Mouse (Mus musculus) embryonic facial prominence, embryonic 13.5 days (tissue): ENCODE measurements around the gene C1qtnf2. TPM values are rescaled to one million over a fixed set of nuclear protein-coding genes. Genes with fewer than 3 reads are reported as not detected.

ENCODE experiments used
- ATAC-seq: fragments of 200-750 bp; cut with Nextera tagmentation; 2 replicates; pipeline ENCODE4 v1.8.0; 2017; ENCODE audit warnings: low read depth; ENCODE audit not compliant: insufficient number of reproducible peaks, insufficient read depth, low FRiP score, low TSS enrichment
- H3K27ac ChIP-seq: fragments of 300-500 bp; sonication (generic); 2 replicates; pipeline ENCODE4 v1.5.1; 2015; ENCODE audit warnings: moderate library complexity, mild to moderate bottlenecking, inconsistent platforms
- H3K27me3 ChIP-seq: fragments of 300-500 bp; sonication (generic); 2 replicates; pipeline ENCODE4 v1.6.1; 2015; ENCODE audit warnings: mild to moderate bottlenecking, inconsistent platforms
- H3K36me3 ChIP-seq: fragments of 300-500 bp; sonication (generic); 2 replicates; pipeline ENCODE4 v1.6.1; 2015; ENCODE audit warnings: mild to moderate bottlenecking, inconsistent platforms
- H3K4me1 ChIP-seq: fragments of 300-500 bp; sonication (generic); 2 replicates; pipeline ENCODE4 v1.6.1; 2015; ENCODE audit warnings: inconsistent platforms
- H3K4me2 ChIP-seq: fragments of 300-500 bp; sonication (generic); 2 replicates; pipeline ENCODE4 v1.6.1; 2015; ENCODE audit warnings: moderate library complexity, mild to moderate bottlenecking, inconsistent platforms
- H3K4me3 ChIP-seq: fragments of 300-500 bp; sonication (generic); 2 replicates; pipeline ENCODE4 v1.5.1; 2015; ENCODE audit warnings: mild to moderate bottlenecking, inconsistent platforms
- H3K9ac ChIP-seq: fragments of 300-500 bp; sonication (generic); 2 replicates; pipeline ENCODE4 v1.6.1; 2015; ENCODE audit warnings: mild to moderate bottlenecking, inconsistent platforms
- H3K9me3 ChIP-seq: fragments of 300-500 bp; sonication (generic); 2 replicates; pipeline ENCODE4 v1.6.1; 2016; ENCODE audit warnings: inconsistent platforms
- WGBS: fragments of 180-500 bp; shearing (Covaris S2); methylation state at CpG from one replicate; pipeline ENCODE4 v1.1.7; 2015; ENCODE audit warnings: mixed read lengths; 5-methylcytosine and 5-hydroxymethylcytosine counted together
- polyA plus RNA-seq: library from polyadenylated mRNA; unstranded; fragments of >200 nt; fragmentation: Nextera tagmentation; extraction: Ambion mirVana; gene quantifications from 2 replicates; pipeline ENCODE4 v1.2.1, GENCODE M21; 2015

Gene C1qtnf2
- polyA plus RNA-seq, 1 experiment from 2014 or later = 17.0 TPM

- Histone ChIP-seq H3K9me3 (no peaks in the 10 kb centered on the region), H3K27me3 (no peaks in the 10 kb centered on the region), H3K4me3 (no peak overlapping the region), H3K4me2 (no peak overlapping the region), H3K9ac (no peak overlapping the region), H3K4me1 (peaks cover 48% of the 10 kb centered on the region), H3K36me3 (no peaks in the 10 kb centered on the region), H3K27ac (no peak overlapping the region)
- WGBS = 56% methylated on average over 11 of the region's 11 CpGs
- ATAC-seq = no peak
Observed at GRCm38 (mm10) chr11:43484652-43485051, 10.6 kb downstream of the C1qtnf2 start.

GRCm38 (mm10) chr11:43485855-43486254 lies 11.8 kb downstream of the C1qtnf2 start:
- H3K9me3 ChIP-seq = no peaks in the 10 kb centered on the region
- no peak overlapping the region for H3K27ac ChIP-seq
- H3K36me3 ChIP-seq = no peaks in the 10 kb centered on the region
- no peak overlapping the region for H3K4me2 ChIP-seq
- H3K4me3 ChIP-seq = no peak overlapping the region
- H3K4me1 ChIP-seq = peaks cover 37% of the 10 kb centered on the region
- no peak overlapping the region for H3K9ac ChIP-seq
- no peaks in the 10 kb centered on the region for H3K27me3 ChIP-seq
- no peak for ATAC-seq
- 90% methylated on average over 9 of the region's 9 CpGs for WGBS

DNA sequence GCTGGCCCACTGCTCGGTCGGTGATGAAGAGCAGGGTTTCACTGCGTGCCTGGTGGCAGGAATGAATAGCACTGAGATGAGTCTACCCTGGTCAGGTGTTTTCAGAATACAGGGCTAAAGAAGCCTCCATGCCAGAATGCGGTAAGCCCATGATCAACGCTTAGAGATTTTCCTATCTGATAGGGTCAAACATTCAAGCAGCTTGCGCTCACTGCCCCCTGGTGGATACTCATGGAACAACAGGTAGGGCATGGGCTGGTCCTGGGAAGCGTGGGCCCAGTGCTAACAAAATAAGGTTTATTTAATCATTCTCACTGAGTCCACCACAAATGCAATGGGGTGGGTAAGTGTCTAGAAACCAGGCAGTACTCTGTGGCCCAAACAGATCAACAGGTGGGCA lies 18.6 kb downstream of the C1qtnf2 start:
- ATAC-seq = no peak
- Histone ChIP-seq H3K36me3 (no peaks in the 10 kb centered on the region), H3K9me3 (no peaks in the 10 kb centered on the region), H3K4me3 (no peak overlapping the region), H3K4me2 (no peak overlapping the region), H3K27ac (no peak overlapping the region), H3K27me3 (no peaks in the 10 kb centered on the region), H3K4me1 (no peaks in the 10 kb centered on the region), H3K9ac (no peak overlapping the region)
- 29% methylated on average over 7 of the region's 7 CpGs for WGBS

DNA sequence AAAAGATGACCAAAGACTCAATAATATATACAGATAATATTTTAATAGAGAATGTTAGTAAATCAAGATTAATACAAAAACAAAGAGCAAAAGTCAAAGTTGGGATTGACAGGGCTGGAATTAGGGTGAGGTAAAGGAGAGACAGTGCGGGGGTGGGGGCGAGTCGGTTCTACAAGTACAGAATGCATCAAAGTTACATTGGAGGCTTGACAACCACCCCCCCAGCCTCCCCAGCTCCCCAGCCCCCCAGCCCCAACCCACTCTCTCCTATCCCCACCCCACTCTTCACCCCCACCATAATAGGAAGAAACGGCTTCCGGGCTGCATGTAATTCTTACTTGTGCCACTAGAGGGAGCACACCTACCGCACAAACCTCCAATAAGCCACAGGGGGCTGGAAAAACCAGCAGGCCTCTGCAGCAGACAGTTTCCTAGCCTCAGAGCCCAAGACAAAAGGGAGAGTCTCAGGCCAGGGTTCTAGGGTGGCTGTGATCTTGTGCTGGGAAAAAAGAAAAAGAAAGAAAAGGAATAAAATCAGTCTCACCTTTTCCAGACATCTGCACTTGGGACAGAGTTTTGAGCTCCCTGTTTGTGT lies 19.8 kb downstream of the C1qtnf2 start:
- no peaks in the 10 kb centered on the region for H3K36me3 ChIP-seq
- no peaks in the 10 kb centered on the region for H3K27me3 ChIP-seq
- no peak overlapping the region for H3K9ac ChIP-seq
- 23% methylated on average over 6 of the region's 6 CpGs for WGBS
- no peaks in the 10 kb centered on the region for H3K4me1 ChIP-seq
- no peak overlapping the region for H3K4me3 ChIP-seq
- peak overlapping the region; percentile 28; the same call in 1 of the 2 replicates for H3K4me2 ChIP-seq
- H3K9me3 ChIP-seq = peaks cover 4% of the 10 kb centered on the region; the same call in 1 of the 2 replicates
- no peak for ATAC-seq
- H3K27ac ChIP-seq = no peak overlapping the region

DNA sequence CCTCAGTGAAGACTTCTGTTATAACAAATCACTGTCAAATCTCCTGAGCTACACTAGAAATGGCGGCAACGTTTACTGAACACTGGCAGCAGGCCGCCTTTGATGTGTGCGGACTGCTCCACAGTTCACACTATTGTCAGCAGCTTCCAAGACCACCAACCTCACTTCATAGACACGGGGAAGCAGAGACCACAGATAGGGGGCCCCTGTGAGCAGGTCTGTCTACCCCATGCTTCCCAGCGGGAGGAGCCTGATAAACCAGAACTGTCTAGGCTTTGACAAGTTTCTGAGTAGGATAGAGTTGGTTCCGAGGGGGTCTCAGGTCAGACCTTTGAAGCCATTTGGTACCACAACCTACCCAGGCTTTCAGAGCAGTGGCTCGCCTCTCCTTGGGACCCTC lies 21.0 kb downstream of the C1qtnf2 start:
- Histone ChIP-seq H3K36me3 (no peaks in the 10 kb centered on the region), H3K27ac (no peak overlapping the region), H3K4me3 (no peak overlapping the region), H3K4me1 (no peaks in the 10 kb centered on the region), H3K4me2 (no peak overlapping the region), H3K27me3 (no peaks in the 10 kb centered on the region), H3K9me3 (peaks cover 4% of the 10 kb centered on the region; the same call in 1 of the 2 replicates), H3K9ac (no peak overlapping the region)
- ATAC-seq = no peak
- WGBS = 60% methylated on average over 8 of the region's 8 CpGs

- peaks cover 4% of the 10 kb centered on the region; the same call in 1 of the 2 replicates for H3K9me3 ChIP-seq
- ATAC-seq = no peak
- H3K4me3 ChIP-seq = no peak overlapping the region
- no peak overlapping the region for H3K4me2 ChIP-seq
- no peak overlapping the region for H3K27ac ChIP-seq
- no peaks in the 10 kb centered on the region for H3K36me3 ChIP-seq
- no peaks in the 10 kb centered on the region for H3K27me3 ChIP-seq
- no peak overlapping the region for H3K9ac ChIP-seq
- H3K4me1 ChIP-seq = no peaks in the 10 kb centered on the region
- WGBS = 66% methylated on average over 3 of the region's 3 CpGs
Observed at GRCm38 (mm10) chr11:43495532-43495931, 21.5 kb downstream of the C1qtnf2 start.

GRCm38 (mm10) chr11:43501256-43501655 lies 27.2 kb downstream of the C1qtnf2 start:
- no peak overlapping the region for H3K4me3 ChIP-seq
- 87% methylated on average over 6 of the region's 6 CpGs for WGBS

GRCm38 (mm10) chr11:43505188-43505587 lies 31.1 kb downstream of the C1qtnf2 start:
- no peaks in the 10 kb centered on the region for H3K36me3 ChIP-seq
- H3K4me2 ChIP-seq = no peak overlapping the region
- no peaks in the 10 kb centered on the region for H3K9me3 ChIP-seq
- no peak overlapping the region for H3K4me3 ChIP-seq
- H3K27ac ChIP-seq = no peak overlapping the region
- no peaks in the 10 kb centered on the region for H3K4me1 ChIP-seq
- WGBS = 91% methylated on average over 7 of the region's 7 CpGs
- H3K27me3 ChIP-seq = no peaks in the 10 kb centered on the region
- H3K9ac ChIP-seq = no peak overlapping the region
- no peak for ATAC-seq

More at GRCm38 (mm10) chr11:43501256-43501655, 27.2 kb downstream of the C1qtnf2 start:
- Histone ChIP-seq H3K4me2 (no peak overlapping the region), H3K9me3 (peaks cover 4% of the 10 kb centered on the region; the same call in 1 of the 2 replicates), H3K36me3 (no peaks in the 10 kb centered on the region), H3K27ac (no peak overlapping the region), H3K27me3 (no peaks in the 10 kb centered on the region), H3K9ac (no peak overlapping the region), H3K4me1 (no peaks in the 10 kb centered on the region)
- ATAC-seq = no peak

DNA sequence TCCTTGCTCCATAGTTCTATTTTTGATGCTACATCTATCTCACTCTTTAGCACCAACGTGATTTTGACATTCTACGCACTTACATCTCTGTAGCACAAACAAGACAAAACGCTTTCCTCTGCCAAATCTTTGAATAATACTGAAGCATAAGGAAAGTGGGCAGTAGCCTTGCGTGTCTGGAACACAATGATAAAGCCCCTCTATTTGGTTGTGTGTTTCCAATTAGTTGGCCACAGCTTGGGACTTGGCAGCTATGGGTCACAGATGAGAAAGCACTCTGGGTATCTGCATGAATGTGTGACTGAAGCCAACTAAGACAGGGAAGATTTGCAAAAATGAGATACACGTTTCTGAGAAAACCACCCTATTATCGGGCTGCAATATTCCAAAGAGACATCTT lies 33.9 kb downstream of the C1qtnf2 start:
- Histone ChIP-seq H3K4me2 (no peak overlapping the region), H3K9ac (no peak overlapping the region), H3K36me3 (no peaks in the 10 kb centered on the region), H3K4me1 (no peaks in the 10 kb centered on the region), H3K4me3 (no peak overlapping the region), H3K27me3 (no peaks in the 10 kb centered on the region), H3K27ac (no peak overlapping the region), H3K9me3 (no peaks in the 10 kb centered on the region)
- no peak for ATAC-seq
- WGBS = 81% methylated on average over 6 of the region's 6 CpGs

DNA sequence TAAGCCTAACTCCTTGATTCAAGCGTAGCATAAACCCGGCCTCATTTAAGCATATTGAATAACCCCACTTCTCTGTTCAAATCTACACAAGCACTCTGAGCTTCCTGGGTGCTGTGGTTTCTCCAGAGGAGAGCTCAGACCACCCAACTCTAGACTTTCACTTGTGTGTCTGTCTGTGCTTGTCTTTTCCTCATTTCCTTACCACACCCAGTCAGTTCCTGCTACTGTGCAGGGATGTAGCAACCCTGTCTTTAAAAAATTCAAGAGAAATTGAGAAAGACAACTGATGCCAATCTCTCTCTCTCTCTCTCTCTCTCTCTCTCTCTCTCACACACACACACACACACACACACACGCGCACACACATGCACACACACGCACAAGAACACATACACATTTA lies 35.8 kb downstream of the C1qtnf2 start:
- no peak for ATAC-seq
- Histone ChIP-seq H3K27me3 (no peaks in the 10 kb centered on the region), H3K4me2 (no peak overlapping the region), H3K9ac (no peak overlapping the region), H3K4me3 (no peak overlapping the region), H3K4me1 (no peaks in the 10 kb centered on the region), H3K9me3 (no peaks in the 10 kb centered on the region), H3K27ac (no peak overlapping the region), H3K36me3 (no peaks in the 10 kb centered on the region)
- WGBS = 92% methylated on average over 5 of the region's 5 CpGs

DNA sequence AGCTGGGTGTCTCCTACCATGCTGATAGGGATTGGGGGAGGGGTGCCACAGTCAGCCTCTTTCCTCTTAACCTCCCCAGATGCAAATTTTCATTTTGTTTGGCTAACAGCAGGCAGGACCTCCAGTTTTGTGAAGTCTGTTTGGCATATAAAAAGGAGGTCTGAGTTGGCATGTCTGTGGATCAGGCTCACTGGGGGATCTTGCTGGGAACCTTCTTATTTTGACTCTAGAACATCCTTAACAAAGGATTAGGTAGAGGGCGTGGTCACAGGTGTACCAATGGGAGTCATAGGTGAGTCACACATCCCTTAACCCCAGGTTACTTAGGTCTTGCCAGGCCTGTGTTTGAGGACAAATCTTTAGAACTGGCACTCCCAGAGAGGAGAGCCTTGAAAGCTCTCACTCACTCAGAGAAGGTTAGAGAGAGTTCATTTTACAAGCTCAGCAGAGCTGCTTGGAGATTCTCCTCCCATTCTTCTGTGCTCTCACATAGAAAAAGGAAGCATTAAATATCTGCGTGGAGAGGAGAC lies 38.6 kb downstream of the C1qtnf2 start:
- Histone ChIP-seq H3K27me3 (no peaks in the 10 kb centered on the region), H3K36me3 (no peaks in the 10 kb centered on the region), H3K4me1 (no peaks in the 10 kb centered on the region), H3K9ac (no peak overlapping the region), H3K27ac (no peak overlapping the region), H3K4me2 (no peak overlapping the region), H3K9me3 (no peaks in the 10 kb centered on the region), H3K4me3 (no peak overlapping the region)
- no peak for ATAC-seq
- WGBS = 70% methylated on average over 2 of the region's 2 CpGs

DNA sequence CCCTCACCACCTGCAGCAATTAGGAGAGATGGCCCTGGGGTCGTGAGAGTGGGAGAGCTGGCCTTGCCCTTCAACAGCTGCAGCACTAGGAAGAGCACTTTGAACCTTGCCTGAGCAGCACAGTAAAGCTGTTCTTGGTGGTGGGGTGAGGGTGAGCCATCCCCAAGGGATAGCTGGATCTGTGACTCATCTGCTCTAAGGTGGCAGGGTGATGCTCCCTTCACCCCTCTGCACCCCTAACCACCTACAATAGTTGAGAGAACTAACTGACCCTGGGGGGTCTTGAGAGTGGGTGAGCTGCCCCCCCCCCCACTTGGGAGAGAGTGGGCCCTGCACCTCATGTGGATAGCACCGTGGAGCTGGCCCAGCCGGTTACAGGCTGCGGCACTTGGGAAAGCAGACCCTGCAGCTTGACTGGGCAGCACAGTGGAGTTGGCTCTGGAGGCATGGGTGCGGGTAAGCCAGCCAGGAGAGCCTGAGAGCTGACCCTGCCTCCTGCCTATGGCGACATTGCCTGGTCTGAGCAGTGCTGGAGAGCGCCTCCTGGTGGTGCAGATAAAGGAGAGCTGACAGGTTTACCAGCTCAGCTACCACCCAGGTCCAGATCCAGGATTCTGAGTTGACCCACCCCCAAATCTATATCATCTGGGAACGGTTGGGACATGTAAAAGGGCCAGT lies 42.4 kb downstream of the C1qtnf2 start:
- Histone ChIP-seq H3K36me3 (no peaks in the 10 kb centered on the region), H3K9me3 (no peaks in the 10 kb centered on the region), H3K4me2 (no peak overlapping the region), H3K9ac (no peak overlapping the region), H3K4me3 (no peak overlapping the region), H3K27me3 (no peaks in the 10 kb centered on the region), H3K4me1 (0 out of 2 replicates have a peak, but pooled peaks cover 4% of the 10 kb centered on the region), H3K27ac (no peak overlapping the region)
- ATAC-seq = peak; percentile 61; the same call in 1 of the 2 replicates
- WGBS = 36% methylated on average over 8 of the region's 8 CpGs
